Mouse (Mus musculus) right cerebral cortex, postnatal 10 days (tissue): ENCODE results near the gene Olfr291.
A peak's percentile ranks its signal among the peaks of the same experiment; 100 is the strongest.

Experiments
- DNase-seq, 2 experiments: peaks; one replicate each; pipeline ENCODE4 v3.0.0; 2021; ENCODE audit warnings: low spot score in 2 of 2

The Olfr291 gene

GRCm38 (mm10) chr7:84853253-84853652, at the start of gene Olfr291:
Olfr291 (plus strand) TSS chr7:84853553.
- no peak for DNase-seq

GRCm38 (mm10) chr7:84805224-84805623, 48.1 kb upstream of the Olfr291 start:
- DNase-seq = peak in 1 of 2 experiments; percentile 50

GRCm38 (mm10) chr7:84806159-84806558, 47.2 kb upstream of the Olfr291 start:
- DNase-seq = no peak

GRCm38 (mm10) chr7:84884530-84884929, 31.2 kb downstream of the Olfr291 start:
- no peak for DNase-seq
